Mouse (Mus musculus): ENCODE data around the gene Odf3l1. TPM values are rescaled to one million over a fixed set of nuclear protein-coding genes. Genes with fewer than 3 reads are reported as not detected.
"Not testable (repeated sequence)": the region's sequence is repeated elsewhere in the genome, so short reads cannot be mapped to it uniquely, and the experiment has no call there.

The Odf3l1 gene
- total and polyA plus RNA-seq, 3 experiments = not detected

GRCm38 (mm10) chr9:56911017-56911416, 46.5 kb upstream of the Odf3l1 start:
- Histone ChIP-seq H3K27ac (ENCODE audit: control insufficient read depth, low read depth, low read length) (no peak overlapping the region), H3K79me2 (ENCODE audit: control insufficient read depth, insufficient read depth, low read length, poor library complexity) (no peaks in the 10 kb centered on the region), H3K27me3 (ENCODE audit: control insufficient read depth in 1 of 2, insufficient read depth in 2 of 2, low read length in 2 of 2) (no peaks in the 10 kb centered on the region), H3K4me3 (ENCODE audit: control insufficient read depth in 1 of 2, insufficient read depth in 1 of 2, low read depth in 2 of 2, low read length in 2 of 2) (no peak overlapping the region), H3K4me1 (ENCODE audit: control insufficient read depth in 1 of 2, insufficient read depth in 2 of 2, low read length in 2 of 2) (peaks cover 2 to 12% of the 10 kb centered on the region in 2 experiments; a peak in 3 of 4 replicates), H3K9ac (ENCODE audit: control insufficient read depth, low read depth, low read length, poor library complexity, severe bottlenecking) (no peak overlapping the region), H3K9me3 (replicated peaks; ENCODE audit: insufficient read depth, low read length) (no peaks in the 10 kb centered on the region), H3K36me3 (ENCODE audit: control insufficient read depth in 1 of 2, insufficient read depth in 2 of 2, low read length in 2 of 2) (peaks cover 0 to 2% of the 10 kb centered on the region in 2 experiments; a peak in 1 of 4 replicates)
- TF ChIP-seq TBP (IDR thresholded peaks at IDR 0.05; ENCODE audit: low read depth, low read length) = no peak
- TF ChIP-seq USF1 (IDR thresholded peaks at IDR 0.05; ENCODE audit: low read depth, low read length) = no peak
- no peak for TF ChIP-seq E2F4 (IDR thresholded peaks at IDR 0.05; ENCODE audit: borderline replicate concordance, low read depth, low read length)
- no peak for TF ChIP-seq ZNF384 (IDR thresholded peaks at IDR 0.05; ENCODE audit: low read depth, low read length)
- no peak for TF ChIP-seq MAZ (IDR thresholded peaks at IDR 0.05; ENCODE audit: low read depth, low read length)
- no peak for TF ChIP-seq MAFK (IDR thresholded peaks at IDR 0.05; ENCODE audit: borderline replicate concordance, low read depth, low read length)
- TF ChIP-seq GATA1 (IDR thresholded peaks at IDR 0.05; ENCODE audit: low read depth, low read length) = no peak
- no peak for TF ChIP-seq MEF2A (IDR thresholded peaks at IDR 0.05; ENCODE audit: extremely low read depth, insufficient replicate concordance, low read depth, low read length, poor library complexity, severe bottlenecking)
- TF ChIP-seq ZMIZ1 (IDR thresholded peaks at IDR 0.05; ENCODE audit: low read depth, low read length) = no peak
- TF ChIP-seq POLR2AphosphoS5 (IDR thresholded peaks at IDR 0.05; ENCODE audit: borderline replicate concordance, low read depth, low read length) = no peak
- no peak for TF ChIP-seq MYC (IDR thresholded peaks at IDR 0.05; ENCODE audit: low read depth, low read length)
- DNase-seq (ENCODE audit: low read depth, low spot score) = no peak

DNA sequence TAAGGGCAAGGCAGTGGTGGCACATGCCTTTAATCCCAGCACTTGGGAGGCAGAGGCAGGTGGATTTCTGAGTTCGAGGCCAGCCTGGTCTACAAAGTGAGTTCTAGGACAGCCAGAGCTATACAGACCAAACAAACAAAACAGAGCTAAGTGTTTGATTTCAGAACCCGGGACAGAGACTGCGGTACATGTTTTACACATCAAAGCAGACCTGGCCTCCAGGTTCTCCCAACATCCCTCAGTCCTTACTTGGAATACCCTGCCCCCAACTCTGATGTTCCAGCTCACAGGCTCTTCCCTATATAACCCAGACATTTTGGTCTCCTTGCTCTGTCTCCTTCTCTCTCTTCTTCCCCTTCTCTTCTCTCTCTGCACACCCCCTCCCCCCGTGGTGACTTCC, 45.5 kb upstream of the Odf3l1 start:
- H3K9ac ChIP-seq (ENCODE audit: control insufficient read depth, low read depth, low read length, poor library complexity, severe bottlenecking); DNase-seq (ENCODE audit: low read depth, low spot score); H3K36me3 ChIP-seq (ENCODE audit: control insufficient read depth in 1 of 2, insufficient read depth in 2 of 2, low read length in 2 of 2); H3K27me3 ChIP-seq (ENCODE audit: control insufficient read depth in 1 of 2, insufficient read depth in 2 of 2, low read length in 2 of 2); H3K4me3 ChIP-seq (ENCODE audit: control insufficient read depth in 1 of 2, insufficient read depth in 1 of 2, low read depth in 2 of 2, low read length in 2 of 2); H3K27ac ChIP-seq (ENCODE audit: control insufficient read depth, low read depth, low read length); H3K79me2 ChIP-seq (ENCODE audit: control insufficient read depth, insufficient read depth, low read length, poor library complexity); H3K9me3 ChIP-seq (replicated peaks; ENCODE audit: insufficient read depth, low read length): not testable (repeated sequence)
- peaks cover 2 to 12% of the 10 kb centered on the region in 2 experiments; a peak in 3 of 4 replicates for H3K4me1 ChIP-seq (ENCODE audit: control insufficient read depth in 1 of 2, insufficient read depth in 2 of 2, low read length in 2 of 2)

DNA sequence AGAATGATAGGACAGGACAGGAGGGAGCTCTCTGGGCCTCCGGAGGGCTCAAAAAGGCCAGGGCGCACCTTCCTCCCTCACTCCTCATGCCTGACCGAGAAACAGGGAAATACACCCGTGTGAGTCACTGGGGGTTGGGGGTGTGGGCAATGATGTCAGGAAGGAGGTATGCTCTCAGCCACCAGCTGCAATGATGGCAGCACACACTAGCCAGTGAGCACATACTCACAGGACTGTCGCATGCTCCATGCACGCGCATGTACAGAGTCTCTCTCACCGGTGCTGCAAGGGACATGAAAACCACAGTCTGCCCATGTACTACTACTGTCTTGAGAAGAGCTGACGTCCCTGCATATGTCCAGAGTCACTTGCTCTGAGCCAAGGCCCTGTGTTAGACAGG, 43.1 kb upstream of the Odf3l1 start:
- Histone ChIP-seq H3K27me3 (ENCODE audit: control insufficient read depth in 1 of 2, insufficient read depth in 2 of 2, low read length in 2 of 2) (no peaks in the 10 kb centered on the region), H3K36me3 (ENCODE audit: control insufficient read depth in 1 of 2, insufficient read depth in 2 of 2, low read length in 2 of 2) (peaks cover 0 to 13% of the 10 kb centered on the region in 2 experiments; a peak in 2 of 4 replicates), H3K79me2 (ENCODE audit: control insufficient read depth, insufficient read depth, low read length, poor library complexity) (no peaks in the 10 kb centered on the region), H3K4me1 (ENCODE audit: control insufficient read depth in 1 of 2, insufficient read depth in 2 of 2, low read length in 2 of 2) (peaks cover 5 to 26% of the 10 kb centered on the region in 2 experiments), H3K4me3 (ENCODE audit: control insufficient read depth in 1 of 2, insufficient read depth in 1 of 2, low read depth in 2 of 2, low read length in 2 of 2) (no peak overlapping the region), H3K9me3 (replicated peaks; ENCODE audit: insufficient read depth, low read length) (no peaks in the 10 kb centered on the region), H3K9ac (ENCODE audit: control insufficient read depth, low read depth, low read length, poor library complexity, severe bottlenecking) (no peak overlapping the region), H3K27ac (ENCODE audit: control insufficient read depth, low read depth, low read length) (no peak overlapping the region)
- no peak for TF ChIP-seq MAFK (IDR thresholded peaks at IDR 0.05; ENCODE audit: borderline replicate concordance, low read depth, low read length)
- DNase-seq (ENCODE audit: low read depth, low spot score) = peak; percentile 18
